Mouse (Mus musculus) liver, postnatal 0 days (tissue): ENCODE data around the gene Mlxipl. TPM values are rescaled to one million over a fixed set of nuclear protein-coding genes. Genes with fewer than 3 reads are reported as not detected.

Source experiments
- ATAC-seq: fragments of 200-750 bp; cut with Nextera tagmentation; 2 replicates; pipeline ENCODE4 v1.8.0; 2017; ENCODE audit warnings: mild to moderate bottlenecking, moderate library complexity
- DNase-seq: peaks from one replicate; pipeline ENCODE4 v3.0.0-alpha.2; 2016
- H3K27ac ChIP-seq: fragments of 300-500 bp; sonication (generic); 2 replicates; pipeline ENCODE4 v1.5.1; 2014; ENCODE audit warnings: antibody characterized with exemption, moderate library complexity, mild to moderate bottlenecking, low read depth
- H3K27me3 ChIP-seq: fragments of 300-500 bp; sonication (generic); 2 replicates; pipeline ENCODE4 v1.6.1; 2014; ENCODE audit warnings: low read length, control low read depth, mixed read lengths; ENCODE audit not compliant: insufficient read depth
- H3K36me3 ChIP-seq: fragments of 300-500 bp; sonication (generic); replicated peaks from 2 replicates; pipeline ENCODE4 v1.6.1; 2014; ENCODE audit warnings: mild to moderate bottlenecking, control low read depth, low read length, moderate library complexity, mixed read lengths; ENCODE audit not compliant: insufficient read depth
- H3K4me1 ChIP-seq: fragments of 300-500 bp; sonication (generic); 2 replicates; pipeline ENCODE4 v1.6.1; 2014; ENCODE audit warnings: antibody characterized with exemption, mild to moderate bottlenecking, control low read depth; ENCODE audit not compliant: insufficient read depth
- H3K4me2 ChIP-seq: fragments of 300-500 bp; sonication (generic); 2 replicates; pipeline ENCODE4 v1.6.1; 2014; ENCODE audit warnings: low read depth, mild to moderate bottlenecking, low read length, moderate library complexity, mixed read lengths
- H3K4me3 ChIP-seq: fragments of 300-500 bp; sonication (generic); 2 replicates; pipeline ENCODE4 v1.5.1; 2014; ENCODE audit warnings: low read depth, low read length
- H3K9ac ChIP-seq: fragments of 300-500 bp; sonication (generic); replicated peaks from 2 replicates; pipeline ENCODE4 v1.6.1; 2014; ENCODE audit warnings: mild to moderate bottlenecking, moderate library complexity
- H3K9me3 ChIP-seq: fragments of 300-500 bp; sonication (generic); 2 replicates; pipeline ENCODE4 v1.6.1; 2016; ENCODE audit warnings: mild to moderate bottlenecking, control low read depth, low read length, mixed read lengths
- CTCF ChIP-seq: sonication (generic); IDR thresholded peaks from 2 replicates; pipeline ENCODE4 v1.5.1; 2016; ENCODE audit warnings: antibody characterized with exemption, low read depth
- EP300 ChIP-seq: IDR thresholded peaks from 2 replicates; pipeline ENCODE4 v1.6.1; 2016; ENCODE audit warnings: antibody characterized with exemption, low read depth, mild to moderate bottlenecking
- WGBS: fragments of 180-500 bp; shearing (Covaris S2); extraction: QIAGEN DNeasy Blood & Tissue Kit; methylation state at CpG from one replicate; pipeline ENCODE4 v1.1.7; 2014; ENCODE audit not compliant: insufficient replicate concordance; 5-methylcytosine and 5-hydroxymethylcytosine counted together
- polyA plus RNA-seq: library from polyadenylated mRNA; unstranded; fragments of >200 nt; fragmentation: Nextera tagmentation; extraction: Ambion mirVana; gene quantifications from 2 replicates; pipeline ENCODE4 v1.2.1, GENCODE M21; 2015

Gene Mlxipl
- polyA plus RNA-seq, 1 experiment from 2014 or later, result 18.2 TPM

GRCm38 (mm10) chr5:135103999-135104660 lies 14.4 kb downstream of the Mlxipl start:
- no peak for TF ChIP-seq EP300
- TF ChIP-seq CTCF, result peak; percentile 65
- H3K4me1 ChIP-seq, result peaks cover 3% of the 10 kb centered on the region
- ATAC-seq (no peak), DNase-seq (no peak)
- no peak overlapping the region for H3K9ac ChIP-seq
- no peaks in the 10 kb centered on the region for H3K36me3 ChIP-seq
- H3K4me2 ChIP-seq, result no peak overlapping the region
- H3K4me3 ChIP-seq, result no peak overlapping the region
- no peaks in the 10 kb centered on the region for H3K9me3 ChIP-seq
- H3K27me3 ChIP-seq, result peaks cover 28% of the 10 kb centered on the region
- no peak overlapping the region for H3K27ac ChIP-seq
- 56% methylated on average over 11 of the region's 11 CpGs for WGBS

GRCm38 (mm10) chr5:135106758-135107256 lies 17.1 kb downstream of the Mlxipl start:
- WGBS, result under 1% methylated on average over 48 of the region's 48 CpGs
- H3K27me3 ChIP-seq, result peaks cover 28% of the 10 kb centered on the region

GRCm38 (mm10) chr5:135107521-135108501 lies 18.1 kb downstream of the Mlxipl start:
- WGBS, result 9% methylated on average over 40 of the region's 40 CpGs
- Histone ChIP-seq H3K9ac (peak overlapping the region; percentile 73), H3K27ac (peak overlapping the region; percentile 95)

More at GRCm38 (mm10) chr5:135106758-135107256, 17.1 kb downstream of the Mlxipl start:
- H3K27ac ChIP-seq, result peak overlapping the region; percentile 95
- peak; percentile 86 for DNase-seq
- no peaks in the 10 kb centered on the region for H3K36me3 ChIP-seq
- TF ChIP-seq CTCF (no peak), EP300 (0 out of 2 replicates have a peak, but pooled peaks have one; percentile 31)
- peak overlapping the region; percentile 76 for H3K4me2 ChIP-seq
- ATAC-seq, result peak; percentile 65
- H3K9ac ChIP-seq, result peak overlapping the region; percentile 73
- H3K4me3 ChIP-seq, result peak overlapping the region; percentile 58
- H3K4me1 ChIP-seq, result peaks cover 11% of the 10 kb centered on the region
- H3K9me3 ChIP-seq, result no peaks in the 10 kb centered on the region

DNA sequence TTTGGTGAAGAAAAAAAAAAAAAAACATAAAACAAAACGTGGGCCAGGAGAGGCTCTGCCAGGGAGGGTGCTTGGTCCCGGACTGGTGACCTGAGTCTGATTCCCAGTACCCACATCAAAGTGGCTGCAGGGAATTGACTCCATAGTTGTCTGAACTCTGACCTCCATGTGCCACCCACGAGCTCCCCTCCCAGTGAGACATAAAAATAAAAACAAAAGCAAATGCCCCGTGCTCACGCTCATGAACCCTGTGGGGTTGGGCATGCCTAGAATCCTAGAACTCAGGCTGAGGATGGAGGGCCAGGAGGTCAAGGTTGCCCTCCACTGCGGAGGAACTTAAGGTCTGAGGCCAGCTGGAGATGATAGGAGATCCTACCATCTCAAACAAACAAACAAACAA lies 19.3 kb downstream of the Mlxipl start:
- DNase-seq, result no peak
- WGBS, result 39% methylated on average over 6 of the region's 6 CpGs
- TF ChIP-seq EP300, result no peak
- TF ChIP-seq CTCF, result no peak
- Histone ChIP-seq H3K4me3 (no peak overlapping the region), H3K9me3 (no peaks in the 10 kb centered on the region), H3K9ac (peak overlapping the region; percentile 44; the same call in 1 of the 2 replicates), H3K4me1 (peaks cover 11% of the 10 kb centered on the region), H3K27ac (peak overlapping the region; percentile 95), H3K36me3 (no peaks in the 10 kb centered on the region), H3K4me2 (peak overlapping the region; percentile 76), H3K27me3 (peaks cover 28% of the 10 kb centered on the region)
- ATAC-seq, result no peak

More at GRCm38 (mm10) chr5:135107521-135108501, 18.1 kb downstream of the Mlxipl start:
- H3K9me3 ChIP-seq, result no peaks in the 10 kb centered on the region
- peak overlapping the region; percentile 58 for H3K4me3 ChIP-seq
- DNase-seq (peak; percentile 88), ATAC-seq (peak; percentile 86)
- H3K4me1 ChIP-seq, result peaks cover 11% of the 10 kb centered on the region
- peak; percentile 82 for TF ChIP-seq EP300
- peak; percentile 74 for TF ChIP-seq CTCF
- H3K4me2 ChIP-seq, result peak overlapping the region; percentile 76
- H3K27me3 ChIP-seq, result peaks cover 28% of the 10 kb centered on the region
- no peaks in the 10 kb centered on the region for H3K36me3 ChIP-seq

DNA sequence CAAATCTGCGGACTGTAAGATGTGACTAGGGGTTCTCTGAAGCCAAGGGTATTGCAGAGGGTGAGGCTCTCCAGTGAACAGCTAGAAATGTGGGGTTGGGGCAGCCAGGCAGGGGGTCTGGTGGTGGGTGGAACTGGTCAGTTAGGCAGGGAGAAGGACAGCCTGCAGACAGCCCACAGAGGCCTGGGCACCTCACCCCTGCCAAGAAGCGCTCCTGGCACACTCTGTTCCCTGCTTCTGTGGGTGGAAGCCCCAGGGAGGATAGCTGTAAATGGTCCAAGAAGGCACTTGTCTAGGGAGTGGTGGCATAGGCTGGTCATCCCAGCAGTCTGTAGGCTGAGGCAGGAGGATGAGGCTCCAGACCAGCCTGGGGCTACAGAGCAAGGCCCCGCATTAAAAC lies 19.7 kb downstream of the Mlxipl start:
- no peak for TF ChIP-seq CTCF
- TF ChIP-seq EP300, result no peak
- peak overlapping the region; percentile 95 for H3K27ac ChIP-seq
- H3K9me3 ChIP-seq, result no peaks in the 10 kb centered on the region
- DNase-seq (no peak), ATAC-seq (no peak)
- peaks cover 11% of the 10 kb centered on the region for H3K4me1 ChIP-seq
- H3K9ac ChIP-seq, result no peak overlapping the region
- H3K27me3 ChIP-seq, result peaks cover 28% of the 10 kb centered on the region
- H3K36me3 ChIP-seq, result no peaks in the 10 kb centered on the region
- H3K4me2 ChIP-seq, result peak overlapping the region; percentile 76
- no peak overlapping the region for H3K4me3 ChIP-seq
- 76% methylated on average over 3 of the region's 3 CpGs for WGBS

GRCm38 (mm10) chr5:135109976-135110375 lies 20.3 kb downstream of the Mlxipl start:
- DNase-seq (no peak), ATAC-seq (no peak)
- Histone ChIP-seq H3K4me1 (peaks cover 11% of the 10 kb centered on the region), H3K27ac (no peak overlapping the region), H3K36me3 (no peaks in the 10 kb centered on the region), H3K4me2 (no peak overlapping the region), H3K4me3 (no peak overlapping the region), H3K9ac (no peak overlapping the region), H3K27me3 (peaks cover 28% of the 10 kb centered on the region), H3K9me3 (no peaks in the 10 kb centered on the region)
- 41% methylated on average over 6 of the region's 6 CpGs for WGBS
- TF ChIP-seq CTCF (no peak), EP300 (no peak)
